Mouse (Mus musculus): ENCODE measurements around the gene Nol10.
"Not testable (repeated sequence)": the region's sequence is repeated elsewhere in the genome, so short reads cannot be mapped to it uniquely, and the experiment has no call there.

Nol10 gene

DNA sequence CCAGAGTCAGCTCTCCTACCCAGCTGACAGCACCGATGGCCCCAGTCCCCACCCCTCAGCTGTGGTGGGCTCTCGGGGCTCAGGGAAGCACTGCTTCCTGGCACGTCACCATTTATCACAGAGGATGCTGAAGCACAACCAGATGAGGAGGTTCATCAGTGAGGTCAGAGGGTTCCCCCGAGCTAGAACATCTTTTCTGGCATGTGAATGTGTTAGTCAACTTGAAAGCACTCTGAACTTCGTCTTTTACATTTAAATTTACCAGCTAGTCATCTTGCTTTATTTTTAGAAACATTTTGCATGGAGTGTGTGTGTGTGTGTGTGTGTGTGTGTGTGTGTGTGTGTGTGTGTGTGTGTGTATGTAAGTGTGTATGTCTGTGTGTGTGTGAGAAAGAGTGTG, 105.7 kb downstream of the Nol10 start:
- in situ Hi-C loops (cut with MboI, MseI): no loop called here

DNA sequence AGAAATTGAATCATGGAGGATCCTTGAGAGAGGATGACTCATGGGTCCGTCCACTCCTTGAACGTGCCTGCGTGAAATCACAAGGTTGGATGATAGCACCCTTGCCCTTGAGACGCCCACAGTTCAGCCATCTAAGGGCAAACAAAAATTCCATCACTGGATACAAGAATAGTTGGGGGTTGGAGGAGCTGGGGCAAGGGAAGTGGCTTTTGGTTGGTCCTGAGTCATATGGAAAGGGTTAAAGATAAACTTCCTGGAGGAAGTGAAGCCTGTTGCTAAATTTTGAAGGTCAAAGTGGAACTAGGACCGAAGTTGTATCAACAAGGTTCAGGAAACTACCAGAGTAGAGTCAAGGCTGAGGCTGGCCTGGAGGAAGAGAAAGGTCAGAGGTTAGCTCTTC, 106.8 kb downstream of the Nol10 start:
- in situ Hi-C loops (cut with MboI, MseI): no loop called here

DNA sequence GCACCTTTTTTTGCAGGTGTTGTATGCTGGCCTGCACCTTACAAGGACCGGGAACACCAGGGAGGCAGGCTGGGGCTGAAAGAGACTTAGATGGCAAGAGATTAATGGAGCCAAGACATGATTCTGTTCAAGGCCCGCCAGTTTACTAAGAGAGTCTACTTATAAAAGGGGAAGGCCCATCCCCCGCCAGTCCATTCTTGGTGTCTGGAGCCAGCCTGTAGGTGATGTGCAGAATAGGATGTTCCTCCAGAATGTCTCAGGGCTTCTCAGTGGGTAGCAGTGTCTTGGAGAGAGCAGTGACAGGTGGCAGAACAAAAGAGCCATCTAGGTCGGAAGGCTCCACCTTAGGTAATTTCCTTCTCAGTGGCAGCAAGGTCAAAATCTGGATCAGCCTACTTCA, 111.0 kb downstream of the Nol10 start:
- in situ Hi-C loops (cut with MboI, MseI): not testable (repeated sequence)

DNA sequence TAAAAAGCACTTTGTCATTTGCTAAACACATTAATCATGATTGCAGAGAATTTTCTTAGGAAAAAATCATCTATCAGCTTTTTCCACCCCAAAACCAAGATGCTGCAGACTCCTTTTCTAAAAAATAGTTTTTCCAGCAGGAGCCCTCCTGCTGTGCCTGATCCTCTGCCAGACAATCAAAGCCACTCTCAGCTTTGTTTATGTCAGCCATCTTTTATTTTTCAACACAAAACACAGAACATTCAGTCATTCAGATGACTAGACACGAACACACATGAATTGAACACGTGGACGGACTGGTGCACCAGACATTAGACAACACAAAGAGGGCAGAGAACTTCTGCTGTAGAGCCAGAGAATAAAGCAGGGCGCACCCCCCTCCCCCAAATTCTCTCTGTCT, 115.4 kb downstream of the Nol10 start:
- in situ Hi-C loops (cut with MboI, MseI): no loop called here

DNA sequence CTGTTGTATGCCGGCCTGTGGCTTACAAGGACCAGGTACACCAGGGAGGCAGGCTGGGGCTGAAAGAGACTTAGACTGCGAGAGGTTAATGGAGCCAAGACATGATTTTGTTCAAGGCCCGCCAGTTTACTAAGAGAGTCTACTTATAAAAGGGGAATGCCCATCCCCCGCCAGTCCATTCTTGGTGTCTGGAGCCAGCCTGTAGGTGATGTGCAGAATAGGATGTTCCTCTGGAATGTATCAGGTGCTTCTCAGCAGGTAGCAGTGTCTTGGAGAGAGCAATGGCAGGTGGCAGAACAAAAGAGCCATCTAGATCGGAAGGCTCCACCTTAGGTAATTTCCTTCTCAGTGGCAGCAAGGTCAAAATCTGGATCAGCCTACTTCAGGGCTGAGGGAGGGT, 116.3 kb downstream of the Nol10 start:
- in situ Hi-C loops (cut with MboI, MseI): not testable (repeated sequence)

DNA sequence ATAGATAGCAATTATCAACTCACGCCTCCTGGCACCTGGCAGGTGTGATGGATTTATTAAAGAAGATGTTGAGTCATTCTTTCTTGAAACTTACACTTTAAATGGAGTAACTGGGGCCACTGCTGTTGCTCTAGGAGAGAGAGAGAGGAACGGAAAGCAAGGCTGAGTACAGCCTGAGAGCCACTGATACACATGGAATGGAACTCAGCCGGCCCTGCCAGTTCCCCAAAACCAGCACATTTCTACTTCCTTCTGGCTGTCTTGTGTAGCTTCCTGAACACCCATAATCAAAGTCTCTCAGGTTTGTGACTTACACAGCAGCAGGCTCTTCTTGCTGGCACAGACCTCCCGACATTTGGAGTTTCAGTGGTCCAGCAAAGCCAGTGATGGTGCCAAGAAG, 118.5 kb downstream of the Nol10 start:
- in situ Hi-C loops (cut with MboI, MseI): no loop called here

DNA sequence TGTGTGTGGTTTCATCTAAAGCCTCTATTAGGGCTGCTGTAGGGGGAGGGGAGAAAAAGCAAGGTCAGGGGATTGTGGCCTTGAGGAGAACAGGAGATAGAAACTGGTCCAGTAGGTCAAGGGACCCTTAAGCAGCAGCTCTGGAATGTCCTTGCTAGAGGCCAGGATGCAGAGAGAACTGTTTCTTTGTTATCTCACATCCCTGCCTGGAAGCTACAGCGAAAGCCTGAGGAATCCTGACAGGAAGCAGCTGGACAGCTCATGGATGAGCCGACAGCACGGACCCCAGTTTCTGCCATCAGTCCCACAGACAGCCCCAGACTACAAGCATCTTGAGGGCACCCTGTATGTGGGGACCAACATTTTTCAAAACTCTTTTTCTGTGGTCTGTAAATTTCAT, 120.1 kb downstream of the Nol10 start:
- in situ Hi-C loops (cut with MboI, MseI): no loop called here

DNA sequence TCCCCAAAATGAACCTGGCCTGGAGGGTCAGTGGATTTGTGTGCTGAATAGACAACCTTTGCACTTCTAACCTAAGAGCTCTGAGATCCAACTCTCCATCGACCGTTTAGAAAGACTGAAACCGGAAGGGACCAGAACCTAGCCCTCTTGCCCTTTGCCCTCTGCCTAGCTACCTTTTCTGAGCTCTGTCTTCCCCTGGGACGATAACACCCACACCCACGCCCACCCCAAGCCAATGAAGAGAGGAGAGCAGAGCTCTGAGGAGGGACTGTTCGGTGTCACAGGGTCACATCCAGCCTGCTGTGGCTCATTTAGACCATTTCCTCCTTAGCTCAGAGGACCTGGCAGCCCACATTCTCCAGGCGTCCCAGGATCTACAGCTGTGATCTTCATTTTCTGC, 121.6 kb downstream of the Nol10 start:
- in situ Hi-C loops (cut with MboI, MseI): no loop called here

DNA sequence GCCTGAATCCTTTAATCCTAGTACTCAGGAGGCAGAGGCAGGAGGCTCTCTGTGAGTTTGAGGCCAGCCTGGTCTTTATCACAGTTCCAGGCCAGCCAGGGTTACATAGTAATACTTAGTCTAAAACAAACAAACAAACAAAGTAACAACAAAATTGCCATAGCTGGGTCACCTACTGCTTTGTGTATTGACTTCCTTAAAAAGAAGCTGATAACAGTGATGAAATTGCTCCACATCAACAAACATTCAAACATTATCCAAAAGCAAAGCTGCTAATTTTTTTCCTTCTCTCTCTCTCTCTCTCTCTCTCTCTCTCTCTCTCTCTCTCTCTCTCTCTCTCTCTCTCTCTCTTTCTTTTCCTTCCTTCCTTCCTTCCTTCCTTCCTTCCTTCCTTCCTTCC, 122.3 kb downstream of the Nol10 start:
- in situ Hi-C loops (cut with MboI, MseI): not testable (repeated sequence)

DNA sequence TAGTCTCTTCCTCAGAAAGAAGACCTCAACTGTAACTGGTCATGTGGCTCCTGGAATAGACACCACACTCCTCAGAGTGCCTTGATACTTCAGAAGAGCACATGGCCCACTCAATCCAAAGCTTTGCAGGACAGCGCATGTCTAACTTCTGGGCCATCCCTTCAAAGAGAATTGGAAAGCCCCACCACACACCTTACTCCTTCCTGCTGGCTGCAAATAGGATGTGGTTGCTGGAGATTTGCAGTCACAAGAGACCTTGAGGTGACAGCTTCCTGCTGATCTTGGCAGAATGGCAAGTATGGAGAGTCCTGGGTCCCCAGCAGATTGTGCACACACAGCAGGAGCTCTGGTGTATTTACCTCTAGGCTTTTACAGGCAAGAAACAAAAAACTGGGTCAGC, 123.1 kb downstream of the Nol10 start:
- in situ Hi-C loops (cut with MboI, MseI): no loop called here

DNA sequence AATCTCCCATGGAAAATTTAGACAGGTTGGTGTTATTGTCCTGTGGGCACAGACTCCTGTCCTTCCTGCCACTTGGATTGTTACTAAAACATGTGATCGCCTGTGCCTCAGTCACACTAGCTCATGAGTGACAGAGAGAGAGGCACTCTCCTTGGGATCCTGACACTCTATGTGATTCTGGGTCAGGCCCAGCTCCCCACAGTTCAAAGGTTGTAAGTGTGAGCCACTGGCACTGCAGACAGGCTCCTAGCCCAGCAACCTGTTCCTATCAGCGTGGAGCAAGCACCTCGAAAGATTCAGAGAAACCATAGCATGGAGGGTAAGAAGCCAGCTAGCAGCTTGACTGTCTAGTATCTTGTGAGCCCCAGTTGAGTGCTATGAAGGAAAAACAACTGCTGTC, 124.9 kb downstream of the Nol10 start:
- in situ Hi-C loops (cut with MboI, MseI): no loop called here

DNA sequence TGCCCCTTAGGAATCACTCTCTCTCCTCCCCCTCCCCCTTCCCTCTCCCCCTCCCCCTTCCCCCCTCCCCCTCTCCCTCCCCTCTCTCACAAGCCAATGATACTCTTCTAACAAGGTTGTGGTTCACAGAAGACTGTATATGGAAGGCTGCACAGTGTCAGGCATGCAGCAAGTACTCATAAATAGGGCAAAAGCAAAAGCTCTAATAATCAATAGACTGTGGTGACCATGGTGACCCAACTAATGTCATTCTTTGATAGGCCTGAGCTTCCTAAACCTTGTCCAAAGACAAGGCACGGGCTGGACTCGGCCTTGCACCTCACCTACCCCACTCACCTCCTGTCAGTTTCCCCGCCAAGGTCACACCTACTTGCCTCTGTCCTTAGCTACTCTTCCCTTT, 125.6 kb downstream of the Nol10 start:
- in situ Hi-C loops (cut with MboI, MseI): no loop called here

DNA sequence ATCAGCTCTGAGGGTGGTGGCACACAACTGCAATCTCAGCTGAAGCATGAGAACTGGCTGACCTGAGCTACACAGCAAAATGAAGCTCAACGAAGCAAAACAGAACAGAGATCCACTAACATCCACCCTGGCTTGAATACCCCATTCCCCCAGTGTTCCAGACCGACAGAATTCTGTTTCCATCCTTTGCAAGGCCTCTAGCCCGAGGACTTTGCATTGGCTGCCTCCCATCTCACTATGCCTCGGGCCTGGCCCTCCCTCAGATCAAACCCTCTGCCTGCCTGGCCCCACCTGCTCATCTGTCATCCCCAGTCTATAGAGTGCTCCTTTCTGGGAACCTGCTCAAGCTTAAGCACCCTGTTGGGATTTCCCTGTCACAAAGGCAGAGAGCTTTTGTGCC, 126.4 kb downstream of the Nol10 start:
- in situ Hi-C loops (cut with MboI, MseI): no loop called here

DNA sequence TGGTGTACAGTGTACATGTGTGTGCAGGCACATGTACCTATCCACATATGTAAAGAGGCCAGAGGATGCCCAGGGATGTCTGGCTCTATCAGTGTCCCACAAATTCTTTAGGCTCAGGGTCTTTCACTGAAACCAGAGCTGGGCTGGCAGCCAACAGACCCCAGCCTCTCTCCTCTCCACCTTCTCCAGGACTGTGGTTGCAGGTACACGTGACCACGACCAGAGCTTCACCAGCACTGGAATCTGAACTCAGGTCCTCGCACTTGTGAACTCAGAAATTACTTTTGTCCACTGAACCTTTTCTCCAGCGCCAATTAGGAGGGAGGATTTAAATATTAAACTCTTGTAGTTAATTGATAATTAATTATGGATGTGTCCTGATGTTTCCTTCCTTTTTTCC, 126.9 kb downstream of the Nol10 start:
- in situ Hi-C loops (cut with MboI, MseI): no loop called here

DNA sequence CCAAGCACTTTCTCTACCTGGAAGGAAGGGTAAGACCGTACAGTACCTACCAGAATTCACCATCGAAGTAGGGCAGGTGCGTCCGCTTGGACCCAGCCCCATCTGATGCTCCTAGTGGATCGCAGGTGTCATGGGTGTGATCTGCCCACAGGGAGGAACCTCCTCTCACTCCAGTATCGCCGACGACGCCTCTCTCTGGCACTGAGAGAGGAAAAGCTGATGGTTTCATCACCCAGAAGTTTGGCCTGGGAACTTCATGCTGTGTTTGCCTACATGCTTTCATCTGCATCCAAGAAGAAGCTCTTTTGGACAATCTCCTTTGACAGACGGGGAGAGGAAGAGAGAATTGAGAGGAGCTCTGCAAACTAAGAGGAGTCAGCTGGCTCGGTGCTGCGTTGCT, 129.9 kb downstream of the Nol10 start:
- in situ Hi-C loops (cut with MboI, MseI): no loop called here

DNA sequence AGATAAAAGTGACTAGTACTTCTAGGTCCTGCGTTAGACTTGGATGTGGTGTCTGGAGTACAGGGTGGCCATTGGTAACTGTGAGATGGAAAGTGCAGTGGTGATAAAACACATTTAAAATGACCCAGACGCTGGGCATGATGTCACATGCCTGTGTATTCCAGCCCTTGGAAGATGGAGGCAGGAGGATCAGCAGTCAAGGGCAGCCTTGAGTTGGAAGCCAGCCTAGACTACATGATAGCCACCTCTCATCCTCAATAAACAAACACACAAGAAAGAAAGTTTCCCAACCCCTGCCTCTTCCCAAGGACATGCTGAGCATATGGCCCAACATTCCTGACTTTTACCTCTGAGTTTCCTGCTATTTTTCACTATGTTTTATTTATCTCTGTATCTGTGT, 130.6 kb downstream of the Nol10 start:
- in situ Hi-C loops (cut with MboI, MseI): no loop called here

Data from T-helper 2 cell (primary cell).